Mouse (Mus musculus): ENCODE measurements around the gene Sel1l3. TPM values are rescaled to one million over a fixed set of nuclear protein-coding genes. Genes with fewer than 3 reads are reported as not detected.

Gene Sel1l3
- polyA plus RNA-seq (2017; shearing (Covaris generic)): not detected

GRCm38 (mm10) chr5:53213711-53214352 lies at the start of gene Sel1l3:
Gene Sel1l3 (minus strand): TSS chr5:53213927.

Other genes starting within 250 kb of the Sel1l3 start
- not detected for gene Slc34a2, start 175.8 kb downstream of the Sel1l3 start, polyA plus RNA-seq (2017; shearing (Covaris generic))
- 37.2 TPM for gene Smim20, start 53.2 kb upstream of the Sel1l3 start, polyA plus RNA-seq (2017; shearing (Covaris generic))